Mouse (Mus musculus) MEL-GATA-1-ER (cell line): ENCODE measurements at regions not wholly inside any gene's neighbourhood (a gene's known extent, or its start where the extent isn't known, plus 50 kb on each side); places are given as distances from the start of the nearest gene placed in this dataset.

Experiments
- DNase-seq: peaks from one replicate; pipeline ENCODE4 v3.0.0-alpha.2; 2012; ENCODE audit warnings: low read depth; ENCODE audit errors: extremely low read depth

DNA sequence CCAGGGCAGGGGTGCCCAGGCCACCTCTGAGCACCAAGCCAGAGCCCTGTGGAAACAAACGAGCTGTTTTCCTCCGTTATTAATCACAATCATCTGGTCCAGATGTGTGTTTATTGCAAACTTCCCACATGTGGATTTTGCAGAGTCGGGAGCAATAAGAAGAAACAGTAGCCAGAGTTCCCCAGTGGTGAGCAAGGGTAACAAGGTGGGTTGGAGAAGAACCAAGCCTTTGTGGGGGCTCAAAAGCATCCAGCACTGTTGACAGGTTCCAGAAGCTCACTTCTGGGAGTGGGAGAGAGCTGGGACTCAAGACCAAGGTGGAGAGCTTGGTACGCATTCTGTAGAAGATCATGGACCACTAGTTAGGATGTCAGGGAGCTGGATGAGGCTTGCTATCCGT, 63.6 kb downstream of the Hif1an start:
- no peak for DNase-seq

DNA sequence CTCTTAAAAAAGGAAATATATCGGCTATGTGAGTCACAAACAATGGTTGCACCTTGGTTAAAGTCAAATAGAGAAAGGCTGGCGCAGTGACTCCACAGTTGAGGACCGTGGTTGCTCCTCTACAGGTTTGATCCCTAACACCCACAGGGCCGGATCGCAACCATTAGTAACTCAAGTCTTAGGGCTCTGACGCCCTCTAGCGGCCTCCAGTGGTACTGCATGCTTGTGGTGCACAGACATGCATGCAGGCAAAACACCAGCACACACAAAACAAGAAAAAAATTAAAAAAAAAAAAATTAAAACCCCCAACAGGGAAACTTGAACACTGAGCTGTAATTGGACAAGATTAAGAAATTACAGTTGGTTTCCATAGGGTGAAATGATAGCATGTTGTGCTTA, 67.1 kb downstream of the Hif1an start:
- DNase-seq: peak; percentile 6

GRCm38 (mm10) chr19:44631356-44632007, 68.8 kb downstream of the Hif1an start:
- DNase-seq: no peak

GRCm38 (mm10) chr19:44637145-44637719, 74.6 kb downstream of the Hif1an start:
- no peak for DNase-seq

- DNase-seq: no peak
Observed at GRCm38 (mm10) chr19:44640021-44640420, 77.4 kb downstream of the Hif1an start.

DNA sequence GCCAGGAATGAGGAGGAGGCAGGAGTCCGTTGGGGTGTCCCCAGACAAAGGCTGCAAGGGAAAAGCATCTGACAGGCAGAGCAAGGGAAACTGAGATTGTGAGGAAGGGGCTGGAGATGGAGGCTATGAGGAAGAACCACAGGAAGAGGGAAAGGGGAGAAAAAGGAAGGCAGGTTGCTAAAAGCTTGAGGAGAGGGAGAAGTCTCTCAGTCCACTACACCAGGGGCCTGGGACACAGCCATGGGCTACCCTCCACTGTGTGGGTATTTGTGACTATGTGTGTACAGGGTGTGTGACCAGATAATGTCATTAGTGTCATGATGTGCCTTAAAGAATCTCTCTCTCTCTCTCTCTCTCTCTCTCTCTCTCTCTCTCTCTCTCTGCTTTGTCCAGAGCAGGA, 77.9 kb downstream of the Hif1an start:
- DNase-seq: no peak

DNA sequence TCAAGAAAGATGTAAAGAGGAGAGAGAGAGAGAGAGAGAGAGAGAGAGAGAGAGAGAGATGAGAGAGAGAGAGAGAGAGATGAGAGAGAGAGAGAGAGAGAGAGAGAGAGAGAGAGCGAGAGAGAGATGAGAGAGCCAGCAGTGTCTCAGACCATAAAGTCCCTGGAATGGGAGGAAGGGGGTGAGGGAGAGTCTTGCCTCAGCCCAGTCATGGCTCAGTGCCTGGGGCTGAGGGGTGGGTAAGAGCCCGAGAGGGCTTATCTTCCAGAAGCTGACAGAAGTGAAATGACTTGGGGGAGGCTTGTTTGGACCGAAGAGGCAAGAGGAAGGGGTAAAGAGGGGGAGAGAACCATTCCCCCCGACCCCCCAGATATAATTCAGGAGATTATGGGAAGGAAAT, 79.6 kb downstream of the Hif1an start:
- DNase-seq: no peak

GRCm38 (mm10) chr19:44644376-44644775, 81.7 kb downstream of the Hif1an start:
- DNase-seq: no peak

DNA sequence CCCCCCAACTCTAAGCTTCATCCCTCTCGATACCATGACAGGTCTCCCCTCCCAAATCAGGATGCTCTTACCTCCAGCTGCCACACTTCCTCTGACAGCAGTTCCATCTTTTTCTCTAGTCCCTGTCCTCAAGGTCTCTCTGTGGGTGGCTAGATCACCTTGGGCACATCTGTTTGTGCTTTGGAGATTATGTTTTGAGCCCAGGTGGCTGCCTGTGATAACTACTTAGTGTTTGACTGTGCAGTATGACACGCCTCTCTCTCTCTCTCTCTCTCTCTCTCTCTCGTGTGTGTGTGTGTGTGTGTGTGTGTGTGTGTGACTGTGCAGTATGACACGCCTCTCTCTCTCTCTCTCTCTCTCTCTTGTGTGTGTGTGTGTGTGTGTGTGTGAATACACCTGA, 82.3 kb downstream of the Hif1an start:
- no peak for DNase-seq

GRCm38 (mm10) chr19:44646548-44646947, 83.9 kb downstream of the Hif1an start:
- DNase-seq: no peak

- DNase-seq: no peak
Observed at GRCm38 (mm10) chr19:44649206-44649605, 86.6 kb downstream of the Hif1an start.

GRCm38 (mm10) chr19:44650841-44651240, 88.2 kb downstream of the Hif1an start:
- DNase-seq: no peak

DNA sequence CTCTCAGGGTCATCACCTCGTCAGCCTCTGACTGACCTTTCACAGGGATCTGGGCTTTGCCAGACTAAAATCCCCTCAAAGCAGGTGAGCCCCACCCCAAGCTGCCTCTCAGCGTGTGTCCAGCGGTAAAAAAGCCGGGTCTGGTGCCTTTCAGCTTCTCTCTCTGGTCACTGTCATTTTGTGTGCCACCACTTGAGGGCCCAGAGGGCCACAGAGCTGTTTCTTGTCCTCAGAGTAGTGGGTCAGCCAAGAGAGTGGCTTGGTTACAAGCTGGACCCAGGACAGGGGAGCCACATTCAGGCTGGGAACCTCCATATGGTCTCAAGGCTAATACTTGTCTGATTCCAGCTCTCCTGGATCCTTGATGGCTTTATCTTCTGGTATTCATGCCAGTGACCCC, 89.0 kb downstream of the Hif1an start:
- DNase-seq: no peak

- no peak for DNase-seq
Observed at GRCm38 (mm10) chr19:44655719-44656118, 93.1 kb downstream of the Hif1an start.

DNA sequence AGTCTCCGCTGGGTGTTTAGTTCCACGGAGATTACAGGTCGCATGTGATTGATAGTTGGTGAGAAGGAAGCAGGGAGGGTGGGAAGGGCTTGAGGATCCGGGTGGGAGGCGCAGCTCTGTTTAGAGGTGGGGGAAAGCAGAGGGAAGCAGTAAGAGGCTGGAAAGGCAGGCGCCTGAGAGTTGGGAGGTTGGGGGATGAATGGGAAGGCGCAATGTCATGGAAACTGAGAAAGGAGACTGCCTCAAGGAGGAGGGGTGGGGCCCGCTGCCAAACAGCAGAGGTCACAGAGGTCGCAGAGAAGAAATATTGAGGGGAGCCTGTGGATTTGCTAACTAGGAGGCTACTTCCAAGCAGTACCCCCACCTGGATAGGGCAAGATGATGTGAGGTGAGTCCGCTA, 96.5 kb upstream of the Pax2 start:
- DNase-seq: no peak

DNA sequence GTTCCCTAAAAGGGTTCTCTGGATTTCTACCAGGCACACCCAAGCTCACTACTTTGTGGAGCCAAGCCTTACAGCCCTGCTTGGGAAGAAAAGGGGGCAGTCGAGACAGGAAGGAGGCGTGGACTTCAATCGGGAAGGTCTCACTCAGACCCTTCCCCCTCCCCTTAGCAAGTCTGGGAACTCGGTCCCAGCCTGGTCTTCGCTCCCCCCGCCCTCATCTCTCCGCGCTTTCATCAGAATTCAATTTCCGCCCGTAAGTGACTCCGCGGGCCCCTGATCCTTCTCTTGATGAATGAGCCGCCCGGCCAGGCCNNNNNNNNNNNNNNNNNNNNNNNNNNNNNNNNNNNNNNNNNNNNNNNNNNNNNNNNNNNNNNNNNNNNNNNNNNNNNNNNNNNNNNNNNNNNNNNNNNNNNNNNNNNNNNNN, 86.3 kb upstream of the Pax2 start:
- no peak for DNase-seq

GRCm38 (mm10) chr19:44674621-44675245, 81.1 kb upstream of the Pax2 start:
- no peak for DNase-seq

DNA sequence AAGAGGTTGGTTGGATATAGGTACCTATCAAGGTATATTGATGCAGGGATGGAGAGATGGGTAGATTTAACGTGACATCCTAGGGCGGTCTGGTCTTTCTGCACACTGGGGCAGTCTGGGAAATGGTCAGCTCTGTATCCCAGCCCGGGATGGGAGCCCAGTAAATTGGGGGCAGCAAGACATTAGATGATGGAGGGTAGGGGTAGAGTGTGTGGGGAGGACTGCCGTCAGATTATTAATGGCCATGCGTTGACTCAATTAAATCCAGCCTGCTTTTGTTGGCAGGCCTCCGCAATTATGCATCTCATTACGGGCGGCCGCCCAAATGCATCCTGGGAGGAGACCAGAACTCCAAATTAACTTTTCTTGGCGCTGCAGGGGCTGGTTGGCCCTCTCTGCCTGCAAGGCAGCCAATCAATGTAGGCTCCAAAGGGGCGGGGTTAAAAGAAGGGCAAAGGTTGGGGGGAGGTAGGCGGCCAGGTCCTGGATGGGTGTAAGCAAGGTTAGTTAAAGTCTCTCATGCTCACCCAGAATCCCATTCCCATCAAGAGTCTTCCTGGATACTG, 79.2 kb upstream of the Pax2 start:
- DNase-seq: no peak

DNA sequence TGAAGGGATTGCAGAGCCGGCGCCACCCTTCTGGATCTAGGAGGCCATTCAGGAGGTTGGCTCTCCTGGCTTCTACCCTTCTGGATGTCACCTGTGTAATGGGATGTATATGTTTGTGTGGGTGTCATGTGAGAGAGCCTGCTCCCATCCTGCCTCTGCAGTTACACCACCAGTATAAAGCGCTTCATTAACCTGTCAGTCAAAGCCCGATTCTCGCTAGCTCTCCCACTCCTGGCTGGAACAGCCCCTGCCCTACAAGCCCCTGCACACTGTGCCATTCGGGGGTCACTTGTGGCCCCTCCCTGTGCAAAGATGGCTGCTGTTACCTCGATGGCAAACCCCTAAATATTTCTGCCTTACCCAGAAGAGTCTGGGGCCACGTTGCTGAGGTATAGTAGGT, 78.5 kb upstream of the Pax2 start:
- DNase-seq: no peak

- no peak for DNase-seq
Observed at GRCm38 (mm10) chr19:44678686-44679085, 77.2 kb upstream of the Pax2 start.

GRCm38 (mm10) chr19:44681675-44682074, 74.2 kb upstream of the Pax2 start:
- no peak for DNase-seq

- no peak for DNase-seq
Observed at GRCm38 (mm10) chr19:44683191-44683590, 72.7 kb upstream of the Pax2 start.

DNA sequence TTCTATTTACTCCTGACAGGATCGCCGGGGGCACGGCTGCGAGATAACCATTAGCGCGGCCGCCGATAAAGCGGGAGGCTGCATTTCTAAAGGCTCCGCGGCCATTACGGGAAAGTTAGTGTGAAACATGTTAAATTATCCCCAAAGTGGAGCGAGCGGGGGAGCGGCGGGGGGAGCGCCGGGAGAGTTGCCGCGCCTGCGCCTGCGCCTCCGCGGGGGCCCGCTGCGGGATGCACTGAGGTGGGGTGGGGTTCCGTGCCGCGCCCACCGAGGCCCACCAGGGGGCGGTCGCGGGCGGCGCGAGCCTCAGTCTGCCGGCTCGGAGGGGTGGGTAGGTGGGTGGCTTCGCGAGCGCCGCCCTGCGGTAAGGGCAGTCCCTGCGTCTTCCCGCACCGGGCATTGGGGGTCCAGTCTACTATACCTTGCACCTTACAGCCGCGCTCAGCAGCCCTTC, 71.8 kb upstream of the Pax2 start:
- DNase-seq: no peak
